Mouse (Mus musculus): ENCODE data around the gene Cct5. TPM values are rescaled to one million over a fixed set of nuclear protein-coding genes. Genes with fewer than 3 reads are reported as not detected.
"Not testable (repeated sequence)": the region's sequence is repeated elsewhere in the genome, so short reads cannot be mapped to it uniquely, and the experiment has no call there.

Gene Cct5
- total RNA-seq, 2 experiments from 2014 or later: 142 to 150 TPM

DNA sequence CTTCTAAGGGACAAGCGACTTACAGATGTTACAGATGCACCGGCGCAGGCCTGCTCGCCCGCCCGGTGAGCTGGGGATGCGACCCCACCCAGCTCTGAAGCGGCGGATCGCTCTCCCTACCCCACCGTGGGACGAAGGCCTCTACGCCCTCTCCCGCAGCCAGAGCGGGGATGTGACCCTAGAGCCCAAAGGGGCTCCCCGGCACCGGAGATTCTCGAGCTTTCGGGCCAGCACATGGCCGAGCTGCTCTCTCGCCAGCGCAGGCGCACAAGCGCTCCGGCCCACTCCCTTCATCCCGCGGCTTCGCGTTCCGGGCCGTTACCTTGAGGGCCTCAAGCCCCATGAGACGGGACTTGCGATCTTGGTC lies 342 bp downstream of the Cct5 start:
- no peak for DNase-seq

DNA sequence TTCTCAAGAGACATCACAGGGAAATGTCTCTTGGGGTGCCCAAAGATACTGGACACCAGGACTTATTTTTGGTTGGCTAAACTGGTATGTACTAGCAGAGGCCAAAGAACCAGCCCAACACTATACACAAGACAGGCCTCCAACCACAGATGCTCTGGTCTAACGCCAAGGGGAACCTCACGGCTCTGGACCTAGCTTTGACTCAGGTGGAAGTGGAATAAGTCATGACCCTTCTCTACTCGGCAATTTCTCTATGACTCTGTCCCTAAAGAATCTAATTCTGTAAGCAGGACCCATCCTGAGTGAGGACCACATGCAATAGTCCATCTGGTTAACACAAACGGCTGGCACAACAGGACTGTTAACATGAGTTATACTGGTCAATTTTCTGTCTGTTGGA lies 1.8 kb downstream of the Cct5 start:
- no peak for DNase-seq

DNA sequence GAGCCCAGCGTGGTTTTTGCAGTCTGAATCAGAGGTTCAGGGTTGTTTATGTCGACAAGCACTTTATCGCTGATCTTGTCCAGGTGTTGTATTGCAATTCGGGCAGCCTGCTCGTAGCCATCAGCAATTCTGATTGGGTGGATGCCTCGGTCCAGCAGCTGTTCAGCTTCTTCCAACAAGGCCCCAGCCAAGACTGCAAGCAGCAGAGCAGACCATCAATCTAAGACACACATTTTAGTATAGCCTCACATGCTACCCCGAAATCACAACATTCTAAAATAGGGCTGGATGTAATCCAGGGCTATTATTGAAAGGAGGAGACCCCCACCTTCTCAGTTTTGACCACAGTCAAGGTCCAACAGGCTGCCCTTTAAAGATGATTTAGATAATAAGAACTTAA lies 6.0 kb downstream of the Cct5 start:
- no peak for DNase-seq

DNA sequence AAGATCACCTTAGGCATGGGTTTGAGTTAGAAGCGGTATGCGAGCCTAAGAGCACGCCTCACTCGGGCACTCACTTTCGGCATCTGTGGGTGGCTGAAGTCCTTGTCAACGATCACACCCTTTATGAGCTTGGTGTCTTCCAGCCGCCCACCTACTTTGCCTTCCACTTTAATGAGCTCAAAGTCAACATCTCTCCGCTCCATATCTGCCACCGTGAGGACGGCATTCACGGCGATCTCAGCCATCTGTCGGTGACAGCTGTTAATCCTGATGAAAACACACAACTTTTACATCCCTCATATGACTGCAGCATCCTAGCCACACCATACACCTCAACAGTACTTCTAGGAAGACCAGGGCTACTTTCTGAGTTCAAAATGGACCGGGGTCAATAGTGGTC lies 7.3 kb downstream of the Cct5 start:
- no peak for DNase-seq

DNA sequence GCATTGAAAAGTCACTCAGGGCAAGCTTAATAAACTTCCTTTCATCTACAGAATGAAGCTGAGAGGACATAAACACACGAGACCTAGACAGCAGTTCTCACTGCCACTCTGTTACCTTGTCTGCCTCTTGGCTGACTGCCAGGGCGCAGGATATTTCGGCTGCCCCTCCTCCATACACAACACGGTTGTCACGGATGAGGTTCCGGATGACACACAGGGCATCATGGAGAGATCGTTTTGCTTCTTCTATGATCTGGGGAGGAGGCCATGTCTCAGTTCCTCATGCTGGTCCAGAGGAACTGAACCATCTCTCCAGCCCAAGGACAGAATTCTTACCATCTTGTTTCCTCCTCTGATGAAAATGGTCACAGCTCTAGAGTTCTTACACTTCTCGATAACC lies 9.1 kb downstream of the Cct5 start:
- no peak for DNase-seq

DNA sequence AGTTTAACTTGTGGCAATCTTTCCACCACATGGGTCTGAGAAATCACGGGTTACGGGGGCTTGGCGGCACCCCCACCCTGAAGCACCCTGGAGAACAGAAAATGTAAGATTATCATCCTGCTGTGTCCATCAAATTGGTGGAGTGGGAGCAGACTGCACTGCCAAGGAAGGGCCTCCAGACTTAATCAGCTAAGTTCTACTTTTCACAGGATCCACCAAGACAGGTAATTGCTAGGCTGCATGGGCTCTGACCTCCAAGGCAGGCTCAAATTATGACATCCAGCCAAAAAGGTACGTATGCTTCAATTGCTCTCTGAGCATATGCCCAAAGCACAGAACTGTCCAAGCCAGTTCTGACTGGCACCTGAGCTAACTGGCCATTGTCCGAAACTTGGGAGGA lies 11.4 kb downstream of the Cct5 start:
- no peak for DNase-seq

DNA sequence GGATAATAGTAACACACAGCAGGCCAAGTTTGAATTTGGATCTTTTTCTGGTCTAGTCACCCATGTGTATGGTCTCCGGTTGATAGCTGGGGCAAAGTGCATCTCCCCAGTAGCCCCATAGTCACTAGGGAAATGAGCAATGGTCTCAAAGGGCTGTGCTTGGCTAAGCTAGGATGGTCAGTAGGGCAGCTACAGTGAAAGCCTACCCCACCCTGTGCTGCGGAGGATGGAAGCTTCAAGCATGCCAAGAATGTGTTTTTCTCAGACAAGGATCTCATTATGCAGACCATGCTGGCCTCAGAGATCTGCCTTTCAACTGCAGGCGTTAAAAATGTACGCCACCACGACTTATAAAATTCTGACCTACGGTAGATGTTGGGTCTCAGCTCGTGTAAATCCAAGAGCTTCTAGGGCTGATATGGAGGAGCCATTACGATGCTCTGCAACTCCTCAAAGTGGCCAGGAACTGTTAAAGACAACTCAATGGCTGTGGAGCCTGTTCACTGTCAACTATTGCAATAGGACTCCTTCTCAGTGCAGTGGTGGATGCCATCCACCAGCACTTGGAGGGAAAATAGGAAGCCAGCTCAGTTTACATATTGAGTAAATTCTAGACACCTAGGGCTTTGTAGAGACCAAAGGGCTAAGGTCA lies 12.5 kb downstream of the Cct5 start:
- DNase-seq: peak in 1 of 2 experiments; percentile 44

DNA sequence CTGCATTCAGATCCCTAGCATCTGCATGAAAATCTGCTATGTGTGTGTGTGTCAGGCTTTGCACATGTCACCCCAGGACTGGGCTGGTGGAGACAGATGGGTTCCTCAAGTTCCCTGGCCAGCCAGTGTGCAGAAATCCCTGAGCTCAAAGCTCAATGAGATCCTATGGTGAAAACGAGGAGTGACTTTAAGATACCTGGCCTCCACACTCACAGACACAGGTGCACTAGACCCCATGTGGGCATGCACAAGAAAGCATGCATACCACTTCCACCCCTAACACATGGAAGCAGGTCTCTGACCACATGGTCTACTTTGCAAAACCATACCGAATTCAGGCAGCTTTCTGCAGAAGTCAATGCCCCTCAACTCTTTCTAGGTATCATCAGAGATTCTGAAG lies 13.8 kb downstream of the Cct5 start:
- DNase-seq: no peak

DNA sequence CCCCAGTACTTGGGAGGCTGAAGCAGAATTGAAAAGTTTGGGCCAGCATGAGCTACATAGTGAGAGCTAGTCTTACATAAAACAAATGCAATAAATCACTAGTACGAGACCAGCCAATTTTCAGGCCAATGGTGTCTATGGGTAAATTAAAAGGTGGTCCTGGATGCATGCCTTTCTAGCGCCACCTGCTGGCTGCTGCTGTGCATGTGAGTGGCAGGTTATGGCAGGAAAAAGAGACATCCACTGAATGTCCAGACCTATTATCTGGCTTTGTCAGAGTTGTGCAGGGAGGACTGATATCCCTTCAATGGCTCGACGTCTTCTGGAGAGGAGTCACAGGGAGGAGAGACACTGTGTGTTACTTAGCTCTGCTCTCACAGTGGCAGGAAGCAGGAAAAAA lies 15.1 kb downstream of the Cct5 start:
- DNase-seq: peak; percentile 83 to 94

DNA sequence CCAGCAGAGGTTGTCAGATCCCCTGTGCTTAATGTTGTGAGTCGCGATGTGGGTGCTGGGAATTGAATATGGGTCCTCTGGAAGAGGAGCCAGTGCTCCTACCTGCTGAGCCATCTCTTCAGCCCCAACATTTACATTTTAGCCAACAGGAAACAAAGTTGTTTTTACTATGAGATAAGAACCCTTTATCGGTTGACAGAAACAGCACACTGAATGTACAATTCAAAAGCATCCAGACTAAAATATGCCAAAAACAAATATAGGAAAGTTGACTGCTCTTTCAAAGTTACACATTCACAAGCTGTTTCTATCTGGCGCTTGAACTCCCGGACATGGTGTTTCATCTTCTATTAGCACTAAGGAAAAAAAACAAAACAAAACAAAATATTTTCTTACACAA lies 15.5 kb downstream of the Cct5 start:
- no peak for DNase-seq

DNA sequence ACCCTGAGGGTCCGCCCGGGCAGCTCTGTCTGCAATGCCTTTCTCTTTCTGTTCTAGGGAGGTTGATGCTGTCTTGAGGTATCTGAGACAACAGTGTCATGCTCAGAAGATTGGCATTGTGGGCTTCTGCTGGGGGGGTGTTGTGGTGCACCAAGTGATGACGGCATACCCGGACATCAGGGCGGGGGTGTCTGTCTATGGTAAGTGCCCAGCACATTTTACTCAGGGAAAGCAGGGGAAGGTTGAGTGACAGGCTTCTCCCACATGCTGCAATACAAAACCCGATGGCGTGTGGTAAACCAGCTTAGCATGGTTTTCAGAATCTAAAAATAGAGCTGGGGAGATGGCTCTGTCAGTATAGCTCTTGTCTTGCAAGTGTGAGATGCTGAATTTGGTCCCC lies 16.4 kb downstream of the Cct5 start:
- no peak for DNase-seq

DNA sequence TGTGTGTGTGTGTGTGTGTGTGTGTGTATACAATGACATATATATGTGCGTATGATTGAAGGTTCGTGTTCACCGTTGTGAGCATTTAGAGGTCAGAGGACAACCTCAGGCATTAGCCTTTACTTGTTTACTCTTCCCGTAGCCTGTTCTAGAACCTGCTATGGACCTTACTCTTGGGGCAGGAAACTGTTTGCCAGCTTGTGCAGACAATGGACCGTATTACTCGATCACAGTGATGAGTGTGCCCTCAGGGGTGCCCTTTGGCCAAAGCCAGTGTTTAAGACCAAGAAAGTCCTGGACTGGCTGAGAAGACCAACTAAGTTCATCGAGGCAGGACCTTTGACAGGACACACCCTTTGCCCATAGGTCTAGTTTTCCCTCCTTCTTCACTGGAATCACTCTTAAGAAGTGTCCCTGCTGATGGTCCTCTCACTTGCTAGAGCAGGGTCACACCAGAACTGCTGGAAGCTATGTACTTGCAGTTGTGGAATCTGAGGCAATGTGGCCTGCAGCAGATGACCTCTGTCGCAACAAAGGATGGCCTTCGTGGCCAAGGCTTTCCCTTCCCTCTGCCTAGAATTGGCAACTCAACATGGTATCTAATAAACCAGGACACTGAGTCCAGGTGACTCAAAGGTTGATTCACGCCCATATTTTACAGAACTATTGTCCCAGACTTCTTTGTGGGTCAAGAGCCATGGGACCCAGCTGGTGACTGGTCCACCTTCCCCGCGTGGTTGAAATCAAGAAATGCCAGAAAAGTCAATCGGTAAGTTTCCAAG lies 18.1 kb downstream of the Cct5 start:
- no peak for DNase-seq

DNA sequence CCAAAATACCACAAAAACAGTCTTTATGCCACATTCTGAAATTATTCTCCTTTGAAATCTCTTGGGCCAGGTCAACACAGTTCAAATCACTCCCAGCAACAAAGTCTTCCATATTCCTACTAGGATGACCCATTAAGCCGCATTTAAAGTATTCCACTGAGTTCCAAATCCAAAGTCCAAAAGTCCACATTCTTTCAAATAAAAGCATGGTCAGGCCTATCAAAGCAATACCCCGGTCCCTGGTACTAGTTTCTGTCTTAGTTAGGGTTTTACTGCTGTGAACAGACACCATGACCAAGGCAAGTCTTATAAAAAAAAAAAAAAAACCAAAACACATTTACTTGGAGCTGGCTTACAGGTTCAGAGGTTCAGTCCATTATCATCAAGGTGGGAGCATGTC lies 20.5 kb downstream of the Cct5 start:
- not testable (repeated sequence) for DNase-seq

DNA sequence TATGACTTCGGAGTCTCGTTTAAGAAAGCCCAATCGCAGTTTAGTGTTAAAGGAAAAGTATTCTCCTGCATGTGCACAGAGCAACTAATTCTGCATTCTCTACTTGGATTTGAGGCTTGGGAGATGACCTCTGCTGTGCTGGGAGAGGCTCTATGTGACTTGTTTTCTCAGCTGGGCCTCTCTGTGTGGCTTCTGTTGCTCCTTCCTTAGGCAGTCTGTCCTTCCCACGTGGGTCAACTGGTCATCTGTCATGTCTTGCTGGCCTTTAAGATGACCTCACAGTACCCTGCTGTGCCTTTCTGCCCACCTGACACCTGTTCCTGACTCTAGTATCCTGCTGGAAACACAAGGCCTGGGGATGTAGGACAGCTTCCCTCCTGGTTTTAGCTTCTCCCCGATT lies 25.5 kb downstream of the Cct5 start:
- DNase-seq: no peak

DNA sequence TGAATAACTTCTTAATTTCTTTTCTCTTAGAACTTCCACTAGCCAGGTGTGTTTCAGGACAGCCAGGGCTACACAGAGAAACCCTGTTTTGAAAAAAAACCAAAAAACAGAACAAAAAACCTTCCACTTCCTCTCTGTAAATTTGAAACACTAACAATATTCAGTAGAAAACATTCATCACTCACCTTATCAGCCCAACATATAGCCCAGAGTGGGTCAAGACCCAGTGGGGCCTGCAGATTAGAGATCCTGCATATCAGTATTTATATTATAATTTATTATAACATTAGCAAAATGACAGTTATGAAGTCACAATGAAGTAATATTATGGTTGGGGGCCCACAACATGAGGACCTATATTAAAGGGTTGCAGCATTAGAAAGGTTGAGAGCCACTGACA lies 27.9 kb downstream of the Cct5 start:
- no peak for DNase-seq

DNA sequence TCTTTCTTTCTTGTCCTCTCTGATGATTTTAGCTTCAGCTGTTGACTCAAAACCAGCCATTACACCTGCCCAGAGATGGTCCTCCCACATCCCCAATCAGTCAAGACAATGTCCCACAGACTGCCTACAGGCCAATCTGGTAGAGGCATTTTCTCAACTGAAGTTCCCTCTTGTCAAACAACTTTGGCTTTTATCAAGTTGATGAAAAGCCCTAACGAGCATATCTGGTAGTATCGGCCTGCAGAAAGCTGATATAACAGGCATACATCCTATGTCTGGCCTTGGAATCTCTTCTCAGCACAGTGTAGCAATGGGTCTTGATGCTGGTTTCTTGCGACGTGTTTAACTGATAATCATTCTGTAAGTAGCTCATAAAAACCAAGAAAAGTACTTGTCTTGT lies 28.3 kb downstream of the Cct5 start:
- no peak for DNase-seq

DNA sequence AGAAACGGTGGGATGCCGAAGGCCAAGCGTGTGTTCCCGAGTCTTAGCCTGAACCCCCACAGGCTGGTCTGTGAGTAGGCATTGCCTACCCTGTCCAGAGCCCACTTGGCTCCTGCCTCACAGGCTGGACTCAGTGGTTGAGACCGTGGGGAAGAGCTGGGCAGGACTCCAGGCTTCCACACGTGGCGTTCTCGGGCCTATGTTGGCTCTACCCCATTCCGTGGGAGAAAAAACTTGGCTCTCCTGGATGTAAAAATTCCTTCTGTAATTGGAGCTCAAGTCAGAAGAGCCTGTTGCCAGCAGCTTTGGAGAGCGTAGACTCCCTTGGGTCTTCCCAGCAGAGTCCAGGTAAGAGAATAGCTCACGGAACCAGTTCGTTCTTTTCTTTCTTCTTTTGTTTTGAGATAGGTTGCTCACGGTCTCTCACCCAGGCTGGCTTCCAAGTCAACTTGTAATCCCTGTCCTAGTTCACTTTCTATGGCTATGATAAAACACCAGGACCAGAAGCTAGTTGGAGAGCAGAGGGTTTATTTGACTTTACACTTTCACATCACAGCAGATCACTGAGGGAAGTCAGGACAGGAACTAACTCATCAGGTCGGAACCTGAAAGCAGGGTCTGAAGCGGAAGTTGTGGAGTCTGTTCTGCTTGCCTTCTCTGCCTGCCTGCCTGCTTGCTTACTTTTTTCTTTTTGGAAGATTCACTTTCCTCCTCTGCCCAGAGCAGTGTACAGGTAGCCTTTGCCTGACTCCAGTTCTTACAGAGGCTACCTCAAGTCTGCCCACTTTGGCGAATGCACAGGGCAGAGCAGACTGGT lies 29.5 kb downstream of the Cct5 start:
- peak; percentile 45 to 58 for DNase-seq

DNA sequence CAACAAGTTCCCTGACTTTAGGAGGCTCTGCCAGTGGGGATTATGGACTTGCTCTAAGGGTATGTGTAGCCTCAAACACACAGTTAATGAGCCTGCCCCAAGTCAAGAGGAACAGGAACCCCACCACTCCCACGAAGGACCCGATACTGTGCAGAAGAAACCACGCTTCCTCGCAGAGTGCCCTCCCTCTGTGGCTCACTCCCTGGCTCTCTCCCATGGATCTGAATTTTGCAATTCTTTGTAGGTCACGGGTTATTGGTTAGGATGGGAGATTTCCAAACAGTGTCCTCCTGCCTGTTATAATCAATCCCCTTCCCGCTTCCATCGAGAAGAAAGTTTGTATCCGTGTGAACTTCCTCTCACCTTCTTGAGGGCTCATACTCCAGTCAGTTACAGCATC lies 30.6 kb downstream of the Cct5 start:
- DNase-seq: peak in 1 of 2 experiments; percentile 24

DNA sequence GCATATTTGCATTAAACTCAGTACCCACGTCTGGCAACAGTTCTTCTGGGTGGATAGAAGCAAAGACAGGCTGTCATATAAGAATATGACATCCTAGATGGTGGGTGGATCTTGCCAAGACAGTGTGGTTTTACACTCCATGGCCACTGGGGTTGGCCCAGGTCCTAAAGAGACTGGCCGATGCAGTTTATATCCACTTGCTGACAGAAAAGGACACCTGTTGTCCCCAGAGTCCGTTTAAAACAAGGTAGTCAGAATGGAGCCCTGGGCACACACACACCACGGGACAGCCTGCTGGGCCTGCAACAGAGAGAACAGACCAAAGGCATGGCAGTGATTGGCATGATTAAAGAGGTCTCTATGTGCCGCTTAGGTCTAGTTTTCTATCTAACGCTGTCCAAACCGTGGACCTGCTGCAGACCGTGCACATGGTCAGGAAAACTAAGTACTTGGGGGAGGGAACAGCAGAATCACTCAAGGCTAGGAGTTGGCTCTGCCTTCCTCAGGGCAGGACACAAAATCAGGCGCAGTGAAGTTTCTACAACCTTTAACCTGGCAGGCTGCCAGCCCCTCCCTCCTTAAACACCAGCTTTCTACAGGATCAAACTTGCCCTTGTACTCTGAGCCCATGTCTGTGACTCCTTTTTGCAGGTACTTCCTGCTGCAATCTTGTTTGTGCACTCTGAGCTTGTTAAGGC lies 32.1 kb downstream of the Cct5 start:
- DNase-seq: peak in 1 of 2 experiments; percentile 18

DNA sequence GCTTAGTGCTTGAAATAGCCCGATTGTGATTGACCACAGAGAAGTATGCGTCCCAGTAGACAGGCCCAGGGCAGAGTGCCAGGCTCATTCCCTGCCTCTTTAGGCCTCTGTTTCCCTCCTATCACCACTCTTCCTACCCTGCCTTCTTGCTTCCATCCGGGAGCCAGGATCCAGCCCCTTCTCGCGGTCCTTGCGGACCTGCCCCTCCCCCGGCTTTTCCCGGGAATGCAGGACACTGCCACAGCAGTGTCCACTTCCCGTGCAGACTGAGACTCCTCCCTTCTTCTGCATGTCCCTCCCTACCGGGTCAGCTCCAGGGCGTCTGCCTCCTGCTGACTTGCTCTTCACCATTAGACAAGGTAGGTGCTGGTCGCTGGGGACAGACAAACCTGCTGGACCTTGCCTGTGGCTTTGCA lies 33.0 kb downstream of the Cct5 start:
- peak; percentile 64 to 69 for DNase-seq

DNA sequence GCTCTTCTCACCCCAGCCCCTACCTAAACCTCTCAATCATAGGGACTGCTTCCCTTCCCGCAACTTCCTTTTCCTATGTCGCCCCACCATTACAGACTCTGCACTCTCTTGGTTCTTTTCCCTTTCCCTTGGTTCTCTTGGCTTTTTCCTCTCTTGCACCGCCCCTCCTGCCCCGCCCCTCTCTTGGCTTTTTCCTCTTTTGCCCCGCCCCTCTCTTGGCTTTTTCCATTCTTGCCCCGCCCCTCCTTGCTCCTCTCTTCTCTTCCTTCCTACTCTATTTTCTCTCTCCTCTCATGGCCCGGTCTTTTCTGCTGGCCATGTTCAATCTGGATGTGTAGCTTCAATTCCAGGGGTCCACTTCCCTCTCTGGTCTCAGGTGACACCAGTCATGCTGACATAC lies 34.2 kb downstream of the Cct5 start:
- DNase-seq: no peak

DNA sequence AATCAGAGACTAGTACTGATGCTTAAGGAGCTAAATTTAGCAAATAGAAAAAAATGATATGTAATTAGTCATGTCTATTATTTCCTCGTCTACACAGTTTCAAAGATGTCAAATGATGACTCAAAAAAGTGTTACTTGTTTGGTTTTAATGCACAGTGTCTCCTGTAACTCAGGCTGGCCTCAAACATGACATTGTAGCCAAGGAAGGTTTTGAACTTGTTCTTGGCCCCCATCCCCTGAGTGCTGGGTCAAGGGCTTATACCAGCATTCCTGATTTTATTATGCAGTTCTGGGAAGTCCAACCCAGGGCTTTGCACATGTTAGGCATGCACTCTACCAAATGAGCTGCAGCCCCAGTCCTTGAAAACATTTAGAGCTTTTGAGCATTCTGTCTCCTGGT lies 35.8 kb downstream of the Cct5 start:
- no peak for DNase-seq

DNA sequence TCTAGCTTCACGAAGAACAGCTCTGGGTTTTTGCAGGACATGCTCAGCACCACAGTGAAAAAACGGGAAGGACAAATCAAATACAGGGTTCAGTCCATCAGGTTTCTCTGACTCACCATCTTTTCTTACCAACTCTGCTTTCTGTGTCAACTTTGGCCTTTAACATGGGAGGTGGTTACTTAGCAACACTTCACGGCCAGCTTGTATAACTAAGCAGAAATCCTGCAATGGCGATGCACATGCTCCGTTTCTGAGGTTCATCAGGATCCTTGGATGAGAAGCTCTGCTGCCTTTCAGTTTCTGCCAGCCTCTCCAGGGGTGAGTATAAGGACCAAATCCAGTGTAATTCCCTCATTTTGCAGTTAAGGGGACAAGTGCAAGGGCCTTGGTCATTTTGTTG lies 36.4 kb downstream of the Cct5 start, which contains the start of gene Cmbl:
Gene Cmbl (plus strand): TSS at position 206 of the 400 bp plus-strand sequence.
- no peak for DNase-seq
